Mouse (Mus musculus) cerebellum, adult (tissue): ENCODE results near the gene Vmn2r18.
A peak's percentile ranks its signal among the peaks of the same experiment; 100 is the strongest.

ENCODE experiments used
- ATAC-seq: cut with Nextera tagmentation; 2 replicates; pipeline ENCODE4 v1.9.2; 2017; ENCODE audit warnings: mild to moderate bottlenecking, moderate library complexity, mixed read lengths; ENCODE audit not compliant: insufficient number of reproducible peaks, low FRiP score, low TSS enrichment

Gene Vmn2r18

DNA sequence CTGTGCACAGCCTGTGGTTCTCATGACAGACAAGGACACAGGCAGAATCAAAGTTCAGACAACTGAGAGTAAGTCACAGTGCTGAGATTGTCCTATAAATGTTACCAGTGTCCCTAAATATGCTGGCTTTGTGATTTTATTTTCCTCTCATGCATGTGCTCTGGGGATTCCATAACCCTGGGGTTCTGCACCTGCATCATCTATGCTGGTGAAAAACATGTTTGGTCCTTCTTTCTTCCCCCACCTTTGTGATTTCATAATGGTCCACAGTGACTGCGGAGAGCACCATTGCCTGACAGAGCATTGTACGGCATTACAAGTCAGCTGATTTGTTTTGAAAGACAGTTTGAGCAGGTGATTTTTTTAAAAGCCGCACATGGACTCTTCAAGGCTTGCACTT lies at the start of gene Vmn2r18:
Gene Vmn2r18 (minus strand): TSS at position 101 of the 400 bp plus-strand sequence.
- no peak for ATAC-seq

DNA sequence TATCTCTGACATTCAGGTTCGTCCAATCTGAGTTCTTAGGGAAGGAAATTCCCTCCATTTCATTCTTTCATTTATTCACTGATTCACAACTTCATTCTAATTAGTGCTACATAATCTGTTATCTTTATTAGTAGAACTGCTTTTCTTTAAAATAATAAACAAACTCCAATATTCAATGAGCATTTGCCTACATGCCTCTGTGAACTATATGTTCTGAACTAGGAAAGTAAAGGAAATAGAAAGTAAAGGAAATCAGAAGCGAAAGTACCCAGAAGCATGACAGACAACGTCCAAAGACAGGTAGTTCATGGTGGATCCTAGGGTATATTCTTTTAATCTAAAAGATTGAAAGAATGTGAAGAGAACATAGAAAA lies 45.6 kb upstream of the Vmn2r18 start:
- ATAC-seq = no peak

DNA sequence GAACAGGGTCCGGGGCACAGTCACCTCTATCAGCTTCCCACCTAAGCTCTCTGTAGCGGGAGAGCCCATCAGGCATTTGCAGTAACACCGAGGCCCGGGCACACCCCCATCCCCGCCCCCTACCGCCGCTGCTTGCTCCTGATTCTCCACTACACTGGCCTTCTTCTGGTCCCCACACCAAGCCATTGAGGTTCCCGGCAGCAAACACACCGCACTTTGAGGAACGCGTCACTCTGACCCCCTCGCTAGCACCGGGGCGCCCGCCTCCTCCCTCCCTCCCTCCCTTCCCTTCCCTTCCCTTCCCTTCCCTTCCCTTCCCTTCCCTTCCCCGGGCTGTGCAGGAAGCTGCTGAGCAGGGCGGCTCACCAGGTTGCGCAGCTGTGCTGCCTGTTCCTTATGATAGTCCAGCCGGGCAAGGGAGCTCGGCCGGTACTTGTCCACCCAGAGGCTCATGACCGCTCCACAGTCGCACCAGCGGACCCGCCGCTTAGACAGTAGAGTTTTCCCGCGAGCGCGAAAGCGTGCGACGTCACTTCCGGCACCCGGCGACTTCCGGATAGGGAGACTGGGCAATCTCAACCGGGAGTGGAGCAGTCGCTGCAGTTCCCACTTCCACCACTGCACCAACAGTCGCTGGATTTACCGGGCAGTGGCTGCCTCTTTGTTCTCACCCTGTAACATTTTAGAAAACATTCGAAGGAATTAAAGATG lies 45.0 kb upstream of the Vmn2r18 start, which contains the start of gene Rfc3:
Gene Rfc3 (minus strand): TSS at position 543 of the 711 bp plus-strand sequence.
- peak; percentile 98 for ATAC-seq

DNA sequence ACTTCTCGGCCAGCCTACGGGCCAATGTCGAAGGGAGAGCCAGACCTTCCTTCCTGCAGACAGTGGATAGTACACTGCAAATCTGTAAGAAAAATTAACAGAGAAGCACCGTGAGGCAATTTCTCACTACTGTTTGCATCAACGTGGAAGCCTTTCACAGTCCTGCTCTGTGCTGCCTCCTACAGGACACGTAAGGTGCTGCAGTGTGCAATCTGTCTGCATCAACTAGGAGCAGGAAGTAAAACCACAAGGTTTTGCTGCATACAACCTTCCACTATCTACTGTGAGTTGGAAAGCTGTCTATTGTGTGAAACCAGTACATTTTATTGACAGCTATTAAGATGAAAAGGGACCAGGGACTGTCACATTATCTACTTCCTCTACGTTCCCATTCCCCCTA lies 39.0 kb upstream of the Vmn2r18 start:
- ATAC-seq = no peak

- ATAC-seq = no peak
These were observed 37.0 kb upstream of the Vmn2r18 start for GRCm38 (mm10) chr5:151642867-151643266.

- no peak for ATAC-seq
These were observed 36.3 kb upstream of the Vmn2r18 start for GRCm38 (mm10) chr5:151642102-151642501.

- no peak for ATAC-seq
These were observed 4.1 kb downstream of the Vmn2r18 start for GRCm38 (mm10) chr5:151601696-151602095.
